Mouse (Mus musculus) embryonic fibroblast, embryonic 13.5 days (primary cell): Measurements from ENCODE around the gene Pacsin1. TPM values are rescaled to one million over a fixed set of nuclear protein-coding genes. Genes with fewer than 3 reads are reported as not detected.

Experiments
- H3K27ac ChIP-seq: 2 replicates; pipeline ENCODE4 v1.5.1; 2012; ENCODE audit warnings: low read length, control low read depth, inconsistent platforms; ENCODE audit not compliant: insufficient read depth
- H3K4me1 ChIP-seq: 2 replicates; pipeline ENCODE4 v1.6.1; 2011; ENCODE audit warnings: low read length; ENCODE audit not compliant: control insufficient read depth, insufficient read depth
- H3K4me3 ChIP-seq: 2 replicates; pipeline ENCODE4 v1.5.1; 2011; ENCODE audit warnings: mild to moderate bottlenecking, control low read depth, low read length; ENCODE audit not compliant: insufficient read depth
- CTCF ChIP-seq: IDR thresholded peaks from 2 replicates; pipeline ENCODE4 v1.5.1; 2011; ENCODE audit warnings: mild to moderate bottlenecking, control low read depth, low read length, moderate library complexity, borderline replicate concordance; ENCODE audit not compliant: insufficient read depth
- POLR2A ChIP-seq: IDR thresholded peaks from 2 replicates; pipeline ENCODE4 v1.6.1; 2011; ENCODE audit warnings: low read depth, mild to moderate bottlenecking, control low read depth, low read length, moderate library complexity
- polyA plus RNA-seq: library from polyadenylated mRNA; stranded (reverse); fragments of >200 nt; gene quantifications from 2 replicates; pipeline ENCODE4 v1.2.4, GENCODE M21; 2011; ENCODE audit warnings: low read depth; ENCODE audit not compliant: missing spikeins, insufficient read length

Gene Pacsin1
- polyA plus RNA-seq: not detected in 2 replicates

- H3K27ac ChIP-seq: no peak within 1 kb of the TSS
- TF ChIP-seq POLR2A: no peak
- H3K4me1 ChIP-seq: no peaks in the 10 kb centered on the region
- peak within 1 kb of the TSS; percentile 14; the same call in 1 of the 2 replicates for H3K4me3 ChIP-seq
These were observed at the start of gene Pacsin1 for GRCm38 (mm10) chr17:27655089-27656010. Gene Pacsin1, plus strand, starts transcription at chr17:27655509.

- Histone ChIP-seq H3K4me1 (peaks cover 12% of the 10 kb centered on the region; the same call in 1 of the 2 replicates), H3K27ac (no peak overlapping the region), H3K4me3 (no peak overlapping the region)
- TF ChIP-seq CTCF: no peak
- no peak for TF ChIP-seq POLR2A
These were observed 45.7 kb upstream of the Pacsin1 start for GRCm38 (mm10) chr17:27609576-27609975.

GRCm38 (mm10) chr17:27610679-27611518 lies 44.4 kb upstream of the Pacsin1 start:
- TF ChIP-seq CTCF (no peak), POLR2A (no peak)
- Histone ChIP-seq H3K27ac (no peak overlapping the region), H3K4me3 (no peak overlapping the region), H3K4me1 (peaks cover 12% of the 10 kb centered on the region; the same call in 1 of the 2 replicates)

GRCm38 (mm10) chr17:27611519-27611884 lies 43.8 kb upstream of the Pacsin1 start:
- Histone ChIP-seq H3K27ac (no peak overlapping the region), H3K4me1 (peaks cover 12% of the 10 kb centered on the region; the same call in 1 of the 2 replicates)

DNA sequence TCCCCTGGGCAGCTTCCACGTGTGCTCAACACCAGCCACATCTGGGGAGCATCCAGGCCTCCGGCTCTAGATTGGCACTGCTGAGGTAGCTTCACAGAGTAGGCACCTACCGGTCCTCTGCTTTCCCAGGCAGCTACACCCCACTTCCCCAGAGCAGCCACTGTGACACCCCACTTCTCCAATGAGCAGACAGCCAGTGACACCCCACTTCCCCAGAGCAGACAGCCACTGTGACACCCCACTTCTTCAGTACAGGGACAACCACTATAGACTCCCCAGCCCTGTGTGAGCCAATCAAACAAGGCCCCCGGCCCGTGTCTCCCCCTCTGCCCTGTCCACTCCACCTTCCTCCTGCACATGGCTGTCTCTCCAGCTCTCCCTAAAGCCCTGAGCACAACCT lies 43.3 kb upstream of the Pacsin1 start:
- TF ChIP-seq POLR2A: no peak
- TF ChIP-seq CTCF: no peak
- Histone ChIP-seq H3K27ac (no peak overlapping the region), H3K4me3 (no peak overlapping the region), H3K4me1 (peaks cover 12% of the 10 kb centered on the region; the same call in 1 of the 2 replicates)

More at GRCm38 (mm10) chr17:27611519-27611884, 43.8 kb upstream of the Pacsin1 start:
- H3K4me3 ChIP-seq: no peak overlapping the region
- TF ChIP-seq POLR2A (no peak), CTCF (no peak)

DNA sequence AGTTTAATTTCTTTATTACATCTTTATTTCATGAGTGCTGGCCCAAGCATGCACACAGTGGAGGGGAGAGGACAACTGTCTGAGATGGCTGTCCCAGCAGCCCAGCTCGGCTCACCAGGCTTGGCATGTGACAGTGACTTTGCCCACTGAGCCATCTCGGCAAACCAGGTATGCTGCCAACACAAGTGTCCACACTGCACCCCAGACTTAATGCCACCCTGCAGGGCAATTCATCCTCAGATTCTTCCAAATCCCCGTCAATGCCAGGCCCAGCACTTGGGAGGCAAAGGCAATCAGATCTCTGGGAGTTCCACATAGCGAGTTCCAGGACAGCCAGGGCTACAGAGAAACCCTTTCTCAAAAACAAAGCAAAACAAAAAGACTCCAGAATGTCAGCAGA lies 42.3 kb upstream of the Pacsin1 start:
- no peak for TF ChIP-seq CTCF
- TF ChIP-seq POLR2A: no peak
- Histone ChIP-seq H3K4me1 (peaks cover 12% of the 10 kb centered on the region; the same call in 1 of the 2 replicates), H3K27ac (no peak overlapping the region)

GRCm38 (mm10) chr17:27615388-27615787 lies 39.9 kb upstream of the Pacsin1 start:
- TF ChIP-seq POLR2A (no peak), CTCF (no peak)
- Histone ChIP-seq H3K4me1 (peaks cover 12% of the 10 kb centered on the region; the same call in 1 of the 2 replicates), H3K4me3 (no peak overlapping the region), H3K27ac (no peak overlapping the region)

More for the DNA sequence above, 42.3 kb upstream of the Pacsin1 start:
- no peak overlapping the region for H3K4me3 ChIP-seq

DNA sequence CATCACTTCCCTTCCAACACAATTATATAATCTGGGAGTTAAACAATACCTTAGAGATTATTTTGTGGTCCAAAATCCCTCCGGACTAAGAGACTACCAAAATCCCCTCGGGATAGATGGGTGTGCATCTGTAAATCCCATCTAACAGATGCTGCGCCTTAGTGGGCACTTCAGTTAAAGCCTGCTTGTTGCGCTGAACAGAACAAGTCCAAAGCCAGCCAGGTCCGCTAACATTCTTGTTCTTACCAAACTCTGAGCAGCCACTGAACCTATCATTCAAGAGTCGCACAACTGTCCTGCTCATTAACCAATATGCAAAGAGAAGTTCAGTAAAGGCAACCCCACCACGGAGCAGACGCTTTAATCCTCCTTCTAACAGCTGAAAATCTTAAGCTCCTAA lies 34.1 kb upstream of the Pacsin1 start:
- 0 out of 2 replicates have a peak overlapping the region, but pooled peaks have one; percentile 10 for H3K27ac ChIP-seq
- H3K4me3 ChIP-seq: peak overlapping the region; percentile 83
- 0 out of 2 replicates have a peak, but pooled peaks cover 4% of the 10 kb centered on the region for H3K4me1 ChIP-seq
- TF ChIP-seq CTCF (no peak), POLR2A (no peak)

DNA sequence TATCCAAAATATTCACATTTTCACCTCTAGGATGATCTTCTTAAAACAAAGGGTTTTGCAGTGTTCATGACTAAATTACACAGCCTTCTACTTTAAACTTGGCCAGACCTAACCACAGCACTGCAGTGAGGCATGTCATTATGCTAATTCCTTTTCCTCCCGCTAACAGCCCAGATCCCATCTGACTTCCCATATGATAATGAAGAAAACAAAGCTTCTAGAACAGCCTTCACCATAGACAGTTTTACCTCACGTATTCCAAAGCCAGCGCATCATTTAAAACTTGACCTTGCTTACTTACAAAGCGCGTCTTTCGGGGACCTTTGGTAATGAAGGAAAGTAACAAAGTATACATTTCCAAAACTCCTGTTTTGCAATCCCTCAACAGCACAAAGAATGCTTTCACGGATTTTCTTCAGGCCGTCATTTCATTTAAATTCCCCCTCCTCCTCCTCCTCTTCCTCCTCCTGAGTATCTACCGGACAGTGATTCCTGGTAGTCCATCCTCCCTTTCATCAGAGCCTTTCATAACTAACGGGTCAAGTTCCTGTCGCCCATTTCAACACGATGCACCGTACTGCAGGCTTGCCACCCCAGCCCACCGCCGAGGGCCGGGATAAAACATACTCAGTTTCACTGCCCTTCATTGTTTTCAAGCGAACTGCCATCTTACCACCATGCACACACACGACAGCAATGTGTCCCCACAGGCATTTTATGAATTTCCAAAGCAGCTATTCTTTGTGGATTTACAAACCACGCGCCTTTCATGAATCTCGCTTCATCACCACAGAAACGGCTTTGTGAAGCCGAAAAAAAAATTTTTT lies 33.4 kb upstream of the Pacsin1 start:
- Histone ChIP-seq H3K27ac (peak overlapping the region; percentile 71), H3K4me1 (0 out of 2 replicates have a peak, but pooled peaks cover 4% of the 10 kb centered on the region)
- TF ChIP-seq POLR2A: peak; percentile 38
- TF ChIP-seq CTCF: no peak

More for the DNA sequence above, 33.4 kb upstream of the Pacsin1 start:
- H3K4me3 ChIP-seq: peak overlapping the region; percentile 83
